Mouse (Mus musculus) urinary bladder, postnatal 14 days (tissue): ENCODE data around the gene Ndufs4.
"Not testable (repeated sequence)": the region's sequence is repeated elsewhere in the genome, so short reads cannot be mapped to it uniquely, and the experiment has no call there.

Source experiments
- DNase-seq: peaks from one replicate; pipeline ENCODE4 v3.0.0; 2021; ENCODE audit warnings: low spot score

Ndufs4 gene

GRCm38 (mm10) chr13:114343001-114343400, 45.1 kb downstream of the Ndufs4 start:
- no peak for DNase-seq

GRCm38 (mm10) chr13:114319835-114320389, 68.1 kb downstream of the Ndufs4 start:
- no peak for DNase-seq

GRCm38 (mm10) chr13:114319136-114319535, 68.9 kb downstream of the Ndufs4 start:
- no peak for DNase-seq

- DNase-seq: no peak
Observed at GRCm38 (mm10) chr13:114315374-114315773, 72.7 kb downstream of the Ndufs4 start.

- no peak for DNase-seq
Observed at GRCm38 (mm10) chr13:114314953-114315352, 73.1 kb downstream of the Ndufs4 start.

GRCm38 (mm10) chr13:114310591-114310990, 77.5 kb downstream of the Ndufs4 start:
- peak; percentile 14 for DNase-seq

GRCm38 (mm10) chr13:114304684-114305083, 83.4 kb downstream of the Ndufs4 start:
- no peak for DNase-seq

- no peak for DNase-seq
Observed at GRCm38 (mm10) chr13:114303466-114304175, 84.4 kb downstream of the Ndufs4 start.

- DNase-seq: no peak
Observed at GRCm38 (mm10) chr13:114297761-114298160, 90.3 kb downstream of the Ndufs4 start.

GRCm38 (mm10) chr13:114296556-114296955, 91.5 kb downstream of the Ndufs4 start:
- peak; percentile 63 for DNase-seq

GRCm38 (mm10) chr13:114289411-114289810, 98.6 kb downstream of the Ndufs4 start:
- no peak for DNase-seq

GRCm38 (mm10) chr13:114288511-114288910, 99.5 kb downstream of the Ndufs4 start:
- DNase-seq: no peak

- DNase-seq: not testable (repeated sequence)
Observed at GRCm38 (mm10) chr13:114278690-114279089, 109.4 kb downstream of the Ndufs4 start.

- DNase-seq: no peak
Observed at GRCm38 (mm10) chr13:114277277-114277676, 110.8 kb downstream of the Ndufs4 start.

GRCm38 (mm10) chr13:114271410-114272105, 116.5 kb downstream of the Ndufs4 start:
- no peak for DNase-seq

GRCm38 (mm10) chr13:114267741-114268140, 120.3 kb downstream of the Ndufs4 start:
- DNase-seq: no peak

GRCm38 (mm10) chr13:114260486-114261205, 127.4 kb downstream of the Ndufs4 start:
- no peak for DNase-seq

GRCm38 (mm10) chr13:114254697-114255096, 133.4 kb downstream of the Ndufs4 start:
- no peak for DNase-seq
